Mouse (Mus musculus): ENCODE results near the gene Bnip3.

- TF ChIP-seq POLR2A (IDR thresholded peaks at IDR 0.05; ENCODE audit: borderline replicate concordance, control insufficient read depth, low read depth, low read length), result no peak
- no peak for TF ChIP-seq CTCF (IDR thresholded peaks at IDR 0.05; ENCODE audit: control insufficient read depth, insufficient read depth, low read length)
Observed at GRCm38 (mm10) chr7:138843421-138843820, 65.9 kb downstream of the Bnip3 start.
